22 mouse cellular contexts compared by ENCODE assay signal in the genomic region with DNA sequence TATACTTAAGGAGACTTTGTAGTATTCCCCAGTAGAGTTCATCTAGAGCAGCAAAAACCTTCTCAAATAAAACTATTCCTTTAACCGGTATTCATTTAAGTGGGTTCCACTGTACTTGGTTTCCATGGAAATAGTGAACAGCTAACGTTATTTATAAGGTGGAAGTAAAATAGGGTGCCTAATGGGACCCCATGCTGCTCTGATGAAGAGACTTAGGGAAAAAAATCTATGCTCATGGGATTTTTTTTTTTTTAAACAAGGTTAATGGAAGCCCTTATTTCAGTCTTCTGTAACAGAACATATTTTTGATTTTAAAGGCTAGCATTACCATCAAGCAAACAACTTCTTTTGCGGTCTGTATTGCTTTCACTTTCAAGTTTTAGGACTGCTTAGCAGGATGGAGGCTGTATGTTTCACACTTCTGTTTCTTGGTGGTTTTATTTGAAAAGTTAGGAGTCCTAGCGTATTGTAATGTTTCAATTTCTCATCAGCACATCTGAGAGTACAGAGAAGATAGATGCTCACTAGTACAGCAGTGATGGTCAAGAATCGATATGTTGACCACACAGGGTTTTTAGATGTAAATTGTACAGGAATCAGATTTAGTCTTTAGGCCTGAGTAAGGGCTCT.
DNase-seq lines count a peak whose midpoint lies in the region; ATAC-seq and TF ChIP-seq lines count a peak whose summit lies in the region.
"Had no signal": no experiment of that assay in that cellular context is flagged by ENCODE, and none has a peak within 500 bp of the region (broad histone marks: within the 10 kb centered on the region; RNA-seq: fewer than 3 reads in every experiment).

No protein-coding gene starts in this region.

- H3K27me3 ChIP-seq in forebrain, embryonic 14.5 days (replicated peaks; ENCODE audit: control insufficient read depth, insufficient read depth, low read length), result no peaks in the 10 kb centered on the region
- H3K27me3 ChIP-seq in forebrain, embryonic 15.5 days, result no peaks in the 10 kb centered on the region
- H3K27me3 ChIP-seq: heart, embryonic 13.5 days; limb, embryonic 15.5 days; liver, embryonic 15.5 days; megakaryocyte, embryonic 14.5 days; stomach, embryonic 15.5 days had no signal

- TF ChIP-seq CTCF in brain, embryonic 14.5 days (IDR thresholded peaks at IDR 0.05; ENCODE audit: borderline replicate concordance, extremely low read depth, insufficient read depth, insufficient read length), result no peak

- no peak overlapping the region for H3K4me2 ChIP-seq in forebrain, embryonic 14.5 days (ENCODE audit: low read length)
- H3K4me2 ChIP-seq in forebrain, embryonic 15.5 days (replicated peaks), result no peak overlapping the region
- H3K4me2 ChIP-seq: heart, embryonic 13.5 days; limb, embryonic 15.5 days; liver, embryonic 15.5 days; stomach, embryonic 15.5 days had no signal

- H3K27ac ChIP-seq in forebrain, embryonic 14.5 days (ENCODE audit: low read depth, low read length), result no peak overlapping the region
- no peak overlapping the region for H3K27ac ChIP-seq in forebrain, embryonic 15.5 days (replicated peaks)
- H3K27ac ChIP-seq: heart, embryonic 13.5 days; layer of hippocampus, adult 2 months; limb, embryonic 15.5 days; liver, embryonic 15.5 days; stomach, embryonic 15.5 days had no signal

- DNase-seq in forebrain, embryonic 14.5 days (ENCODE audit: low spot score), result peak; percentile 26
- DNase-seq in CD4-positive helper T cell, adult 2 months (ENCODE audit: low read depth, low spot score), result peak; percentile 70
- DNase-seq in brain, embryonic 14.5 days (ENCODE audit: low read depth), result peak; percentile 33
- DNase-seq in kidney, postnatal 36 days, result no peak
- DNase-seq in lung, postnatal 10 days, result no peak
- no peak for DNase-seq in ovary, postnatal 14 days (ENCODE audit: low spot score)
- DNase-seq: adrenal gland, postnatal 25 days; cerebellum, adult 18-20 months; cerebellum, postnatal 25 days; kidney, adult 11 months; kidney, postnatal 10 days; midbrain, embryonic 14.5 days; thymus, adult 2 months had no signal

- no peak for ATAC-seq in forebrain, embryonic 14.5 days
- no peak for ATAC-seq in forebrain, embryonic 15.5 days (replicated peaks)
- peak; percentile 55 for ATAC-seq in megakaryocyte progenitor cell, adult 5-6 weeks (replicated peaks; ENCODE audit: poor library complexity)
- ATAC-seq: hindbrain, embryonic 16.5 days had no signal

- peaks cover 8% of the 10 kb centered on the region; the same call in 1 of the 2 replicates for H3K4me1 ChIP-seq in forebrain, embryonic 14.5 days (ENCODE audit: control insufficient read depth, insufficient read depth, low read length)
- peaks cover 21% of the 10 kb centered on the region for H3K4me1 ChIP-seq in forebrain, embryonic 15.5 days
- H3K4me1 ChIP-seq: liver, embryonic 15.5 days had no signal

- no peak overlapping the region for H3K4me3 ChIP-seq in forebrain, embryonic 14.5 days (ENCODE audit: low read depth, low read length)
- H3K4me3 ChIP-seq in forebrain, embryonic 15.5 days, result no peak overlapping the region
- H3K4me3 ChIP-seq: heart, embryonic 13.5 days; layer of hippocampus, adult 2 months; limb, embryonic 15.5 days; liver, embryonic 15.5 days; megakaryocyte, embryonic 14.5 days; stomach, embryonic 15.5 days had no signal

- WGBS in forebrain, embryonic 14.5 days, result 47% methylated on average over 5 of the region's 5 CpGs
- WGBS in forebrain, embryonic 15.5 days, result 48% methylated on average over 5 of the region's 5 CpGs

- no peak for TF ChIP-seq POLR2A in brain, embryonic 14.5 days (IDR thresholded peaks at IDR 0.05; ENCODE audit: borderline replicate concordance, extremely low read depth, insufficient read depth, insufficient read length, poor library complexity, severe bottlenecking)

- H3K9me3 ChIP-seq in forebrain, embryonic 14.5 days (replicated peaks; ENCODE audit: control insufficient read depth, low read length), result no peaks in the 10 kb centered on the region
- H3K9me3 ChIP-seq in forebrain, embryonic 15.5 days, result no peaks in the 10 kb centered on the region
- H3K9me3 ChIP-seq: heart, embryonic 13.5 days; limb, embryonic 15.5 days; liver, embryonic 15.5 days; megakaryocyte, embryonic 14.5 days; stomach, embryonic 15.5 days had no signal

- no peak overlapping the region for H3K9ac ChIP-seq in forebrain, embryonic 14.5 days (ENCODE audit: low read length)
- H3K9ac ChIP-seq in forebrain, embryonic 15.5 days (replicated peaks), result no peak overlapping the region
- H3K9ac ChIP-seq: heart, embryonic 13.5 days; limb, embryonic 15.5 days; liver, embryonic 15.5 days; stomach, embryonic 15.5 days had no signal

- H3K36me3 ChIP-seq in forebrain, embryonic 14.5 days (ENCODE audit: control insufficient read depth, insufficient read depth, low read length), result no peaks in the 10 kb centered on the region
- no peaks in the 10 kb centered on the region for H3K36me3 ChIP-seq in forebrain, embryonic 15.5 days
- H3K36me3 ChIP-seq: limb, embryonic 15.5 days; liver, embryonic 15.5 days; stomach, embryonic 15.5 days had no signal

Comparison
In these comparisons a context has a peak if more than half of its experiments do, and no peak if none do; other contexts are left out.
1. DNase-seq: peak in forebrain, embryonic 14.5 days (single experiment), CD4-positive helper T cell, adult 2 months (single experiment) and brain, embryonic 14.5 days (single experiment); none in kidney, postnatal 36 days (0 of 2), lung, postnatal 10 days (single experiment) and ovary, postnatal 14 days (single experiment).